Mouse (Mus musculus): ENCODE measurements around the gene Itsn1. TPM values are rescaled to one million over a fixed set of nuclear protein-coding genes. Genes with fewer than 3 reads are reported as not detected.

The Itsn1 gene
- total RNA-seq, 2 experiments from 2014 or later = 127 to 135 TPM

DNA sequence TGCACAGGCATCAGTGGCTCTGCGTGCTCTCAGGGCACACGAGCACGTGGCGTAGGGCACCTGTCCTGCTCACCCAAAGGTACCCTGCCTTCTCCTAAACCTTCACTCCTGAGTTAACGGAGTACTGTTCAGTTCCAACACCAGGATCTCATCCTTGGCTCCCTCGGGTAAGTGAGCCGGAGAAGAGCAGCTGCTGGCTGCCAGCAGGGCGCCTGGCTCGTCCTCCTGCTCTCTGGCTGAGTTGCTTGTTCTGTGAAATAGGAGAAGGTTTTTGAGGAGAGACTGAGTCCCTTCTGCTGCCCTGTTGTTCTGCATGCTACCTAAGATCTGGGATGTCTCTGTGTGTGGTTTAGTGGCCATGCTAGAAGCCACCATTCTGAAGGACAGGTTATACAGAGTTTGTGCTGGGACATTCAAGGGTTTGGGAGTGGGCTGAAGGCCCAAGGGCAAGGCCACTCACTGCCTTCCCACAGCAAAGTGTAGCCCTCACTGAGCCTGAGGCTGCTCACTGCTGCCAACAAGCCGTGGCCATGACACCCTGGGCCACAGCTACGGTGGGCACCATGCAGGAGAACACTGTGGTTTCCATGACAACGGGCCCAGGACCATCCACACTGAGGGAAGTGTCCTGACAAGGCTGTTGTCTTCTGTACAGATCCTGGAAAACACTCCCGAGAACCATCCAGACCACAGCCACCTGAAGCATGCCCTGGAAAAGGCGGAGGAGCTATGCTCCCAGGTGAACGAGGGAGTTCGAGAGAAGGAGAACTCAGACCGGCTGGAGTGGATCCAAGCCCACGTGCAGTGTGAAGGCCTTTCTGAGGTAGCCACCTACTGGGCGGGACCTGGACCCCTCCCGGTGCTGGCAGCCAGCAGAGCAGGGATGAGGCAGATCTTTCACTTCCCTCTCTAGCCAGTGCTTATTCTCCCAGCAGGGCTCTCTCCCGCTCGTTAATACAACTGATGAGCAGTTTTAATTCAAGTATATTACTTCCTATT, 170.1 kb downstream of the Itsn1 start:
- DNase-seq (ENCODE audit: low spot score in 2 of 2) = no peak

DNA sequence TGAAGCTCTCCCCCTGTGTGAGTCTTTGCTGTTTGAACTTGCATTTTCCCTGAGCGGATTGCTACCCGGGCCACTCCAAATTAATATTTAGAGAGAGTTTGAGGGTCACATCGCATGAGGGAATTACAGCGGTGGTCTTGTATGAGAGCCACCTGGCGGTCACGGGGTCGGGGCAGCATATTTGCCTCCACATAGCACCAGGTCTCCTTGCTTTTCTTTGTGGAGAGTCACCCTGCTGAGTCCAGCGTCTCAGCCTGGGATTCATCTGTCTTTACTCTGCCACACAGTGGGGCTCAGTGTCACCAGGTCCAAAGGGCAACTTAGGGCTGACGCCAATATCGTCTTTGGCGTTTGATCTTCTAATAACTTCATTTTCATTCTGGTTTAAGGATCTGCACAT, 171.2 kb downstream of the Itsn1 start:
- no peak for DNase-seq (ENCODE audit: low spot score in 2 of 2)

DNA sequence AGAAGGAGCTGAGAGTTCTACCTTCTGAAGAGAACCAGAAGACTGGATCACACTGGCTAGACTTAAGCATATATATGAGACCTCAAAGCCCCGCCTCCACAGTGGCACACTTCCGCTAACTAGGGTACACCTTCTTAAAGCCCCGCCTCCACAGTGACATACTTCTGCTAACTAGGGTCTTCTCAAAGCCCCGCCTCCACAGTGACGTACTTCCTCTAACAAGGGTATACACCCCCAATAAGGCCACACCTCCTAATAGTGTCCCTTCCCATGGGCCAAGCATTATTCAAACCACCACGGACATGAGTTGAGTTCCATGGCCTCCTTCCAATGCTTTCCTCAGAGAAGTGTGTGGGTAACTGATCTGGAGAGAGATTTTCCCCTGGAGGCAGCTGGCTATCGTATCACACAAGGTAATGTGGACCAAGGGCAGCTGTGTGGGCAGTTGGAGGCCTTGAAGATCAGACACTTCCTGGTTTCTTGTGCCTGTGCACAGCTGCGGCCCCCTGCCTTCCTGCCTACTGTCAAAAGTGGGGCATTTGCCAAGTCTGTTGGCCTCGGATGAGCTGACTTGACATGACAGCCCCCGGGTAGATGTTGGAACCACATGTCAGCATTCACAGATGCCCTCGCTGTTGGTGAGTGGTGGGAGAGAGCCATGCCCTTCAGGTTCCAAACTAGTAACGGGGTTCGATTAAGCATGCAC, 174.9 kb downstream of the Itsn1 start:
- no peak for DNase-seq (ENCODE audit: low spot score in 2 of 2)

DNA sequence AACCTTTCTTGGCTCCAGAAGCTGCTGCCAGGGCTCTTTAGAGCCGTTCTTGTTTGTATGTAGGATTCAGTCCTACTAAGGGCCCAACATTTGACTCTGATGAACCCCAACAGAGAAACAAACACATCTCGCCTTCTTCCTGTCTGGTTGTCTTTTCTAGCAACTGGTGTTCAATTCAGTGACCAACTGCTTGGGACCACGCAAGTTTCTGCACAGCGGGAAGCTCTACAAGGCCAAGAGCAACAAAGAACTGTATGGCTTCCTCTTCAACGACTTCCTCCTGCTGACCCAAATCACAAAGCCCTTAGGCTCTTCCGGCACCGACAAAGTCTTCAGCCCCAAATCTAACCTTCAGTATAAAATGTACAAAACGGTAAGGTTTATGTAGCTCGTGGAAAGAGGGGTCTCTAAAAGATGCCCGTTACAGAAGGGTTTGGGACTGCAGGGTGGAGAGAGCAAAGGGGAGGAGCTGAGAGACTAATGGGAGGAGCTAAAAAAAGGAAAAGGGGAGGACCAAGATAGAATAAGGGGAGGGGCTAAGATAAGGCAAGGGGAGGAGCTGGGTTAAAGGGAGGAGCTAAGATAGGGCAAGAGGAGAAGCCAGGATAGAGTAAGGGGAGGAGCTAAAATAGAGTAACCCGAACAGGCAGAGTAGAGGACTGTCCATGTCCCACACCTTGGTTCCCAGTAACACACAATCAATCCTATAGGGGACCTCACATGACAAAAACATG, 176.2 kb downstream of the Itsn1 start:
- no peak for DNase-seq (ENCODE audit: low spot score in 2 of 2)

DNA sequence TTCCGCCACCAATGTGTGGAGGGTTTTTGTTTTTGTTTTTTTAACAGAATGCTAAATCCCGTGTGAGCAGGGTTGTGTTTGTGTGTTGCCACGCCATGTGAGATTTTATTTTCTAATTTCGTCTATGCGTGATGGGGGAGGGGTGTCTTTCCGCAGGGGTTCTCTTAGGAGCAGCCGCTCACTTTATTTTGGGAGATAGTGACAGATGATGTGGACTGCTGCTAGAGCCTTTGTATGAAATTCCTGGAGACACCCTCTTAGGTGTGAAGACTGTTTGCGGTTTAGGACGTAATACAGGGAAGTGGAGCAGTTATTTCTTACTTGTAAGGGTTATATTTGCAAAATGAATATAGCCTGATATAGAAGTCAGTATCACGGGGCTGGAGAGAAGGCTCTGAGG, 176.9 kb downstream of the Itsn1 start:
- no peak for DNase-seq (ENCODE audit: low spot score in 2 of 2)

DNA sequence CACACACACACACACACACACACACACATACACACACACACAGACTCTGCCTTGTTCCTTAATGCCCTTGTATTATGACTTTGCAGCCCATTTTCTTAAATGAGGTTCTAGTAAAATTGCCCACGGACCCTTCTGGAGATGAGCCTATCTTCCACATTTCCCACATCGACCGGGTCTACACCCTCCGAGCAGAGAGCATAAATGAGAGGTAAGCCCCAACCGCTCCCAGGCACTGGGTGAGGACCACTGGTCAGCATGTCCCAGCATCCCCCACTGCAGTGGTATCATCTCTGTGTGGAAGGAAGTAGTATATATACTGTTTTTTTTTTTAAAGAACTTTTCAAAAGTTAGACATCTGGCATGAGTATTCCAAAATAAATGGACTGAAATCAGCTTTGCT, 177.6 kb downstream of the Itsn1 start:
- DNase-seq (ENCODE audit: low spot score in 2 of 2) = no peak

DNA sequence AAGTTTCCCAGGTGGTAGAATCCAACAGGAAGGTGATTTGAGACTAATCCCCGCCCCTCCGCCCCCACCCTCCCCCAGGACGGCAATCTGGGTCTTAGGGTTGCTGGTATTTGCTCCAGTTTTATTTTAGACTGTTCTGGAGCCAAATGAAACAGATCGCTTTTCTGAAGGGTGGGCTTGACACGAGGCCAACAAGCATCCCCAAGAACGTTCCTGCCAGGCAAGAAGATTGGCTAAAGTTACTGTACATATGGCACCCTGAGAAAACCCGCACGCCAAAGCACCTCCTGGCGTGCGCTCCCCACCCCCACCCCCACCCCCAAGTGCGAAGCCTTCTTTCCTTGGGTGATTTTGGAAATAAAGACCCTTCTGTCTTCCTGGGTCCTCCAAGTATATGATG, 178.1 kb downstream of the Itsn1 start:
- peak in 1 of 2 experiments; percentile 30 for DNase-seq (ENCODE audit: low spot score in 2 of 2)

DNA sequence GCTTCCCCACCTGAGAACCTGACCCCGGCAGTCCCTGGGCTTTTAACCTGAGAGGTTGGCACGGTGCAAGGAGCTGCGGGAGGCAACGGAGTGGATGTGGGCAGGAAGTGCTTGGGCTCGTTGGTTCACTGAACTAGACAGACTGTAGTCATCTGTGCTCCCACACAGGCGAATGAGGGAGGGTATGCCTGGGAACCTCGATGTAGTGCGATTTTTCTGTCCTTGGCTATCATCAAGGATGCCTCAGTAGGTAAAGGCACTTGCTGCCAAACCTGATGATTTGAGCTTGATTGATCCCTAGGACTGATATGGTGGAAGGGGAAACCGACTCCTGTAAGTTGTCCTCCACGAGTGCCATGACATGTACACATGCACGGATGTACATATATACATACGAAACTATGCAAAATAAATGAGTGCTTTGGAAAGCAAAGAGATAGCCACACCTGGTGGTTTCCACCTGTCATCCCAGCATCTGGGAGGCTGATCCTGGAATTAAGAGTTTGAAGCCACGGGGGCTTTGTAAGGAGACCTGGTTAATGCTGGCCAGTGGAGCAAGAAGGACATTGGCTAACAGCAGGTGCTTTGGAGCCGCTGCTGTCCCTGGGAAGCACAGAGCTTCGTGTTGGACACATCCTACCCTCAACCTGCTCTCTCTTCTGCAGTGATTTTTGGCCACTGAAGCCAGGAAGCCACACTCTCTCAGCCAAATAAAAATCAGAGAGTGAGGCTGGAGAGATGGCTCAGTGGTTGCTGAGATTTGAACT, 180.7 kb downstream of the Itsn1 start:
- no peak for DNase-seq (ENCODE audit: low spot score in 2 of 2)

DNA sequence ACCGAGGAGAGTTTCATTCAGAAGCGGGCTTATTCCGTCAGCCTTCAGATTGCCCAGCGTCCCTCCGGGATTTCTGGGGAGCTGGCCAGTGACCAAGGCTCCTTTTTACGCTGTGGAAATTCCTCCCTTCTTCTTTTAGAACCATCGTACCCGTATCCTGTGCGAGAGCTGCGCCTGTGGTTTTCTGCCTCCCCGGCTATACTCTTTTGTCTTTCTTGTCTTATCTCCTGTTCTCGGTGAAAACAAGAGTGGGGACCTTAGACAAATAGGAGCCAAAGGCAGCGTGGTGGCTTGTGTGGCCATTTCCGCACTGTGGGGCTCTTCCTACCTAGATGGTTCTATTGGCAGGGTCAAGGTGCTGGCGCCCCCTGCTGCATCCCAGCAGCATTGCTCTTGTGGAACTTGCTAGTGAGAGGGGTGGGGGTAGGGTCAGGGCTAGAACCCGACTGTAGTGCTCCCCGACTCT, 188.6 kb downstream of the Itsn1 start:
- peak; percentile 86 for DNase-seq (ENCODE audit: low spot score in 2 of 2)

DNA sequence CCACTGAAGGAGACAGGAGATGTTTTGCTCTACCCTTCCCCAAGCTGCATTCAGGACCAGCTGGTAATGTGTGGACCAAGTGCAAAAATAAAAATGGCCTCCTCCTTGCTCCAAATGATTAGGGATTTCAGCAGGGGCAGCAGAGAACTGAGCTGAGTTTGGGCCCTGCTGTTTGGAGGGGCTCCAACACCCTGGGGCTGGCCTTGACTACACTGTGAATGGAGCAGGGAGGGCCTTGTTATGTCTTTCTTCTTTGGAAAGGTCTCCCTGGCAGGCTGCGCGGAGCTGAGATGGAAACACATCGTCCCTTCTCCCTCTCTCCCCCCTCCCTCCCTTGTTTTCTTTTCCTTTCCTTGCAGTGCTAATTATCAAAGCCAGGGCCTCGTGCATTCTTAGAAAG, 189.4 kb downstream of the Itsn1 start:
- DNase-seq (ENCODE audit: low spot score in 2 of 2) = no peak

DNA sequence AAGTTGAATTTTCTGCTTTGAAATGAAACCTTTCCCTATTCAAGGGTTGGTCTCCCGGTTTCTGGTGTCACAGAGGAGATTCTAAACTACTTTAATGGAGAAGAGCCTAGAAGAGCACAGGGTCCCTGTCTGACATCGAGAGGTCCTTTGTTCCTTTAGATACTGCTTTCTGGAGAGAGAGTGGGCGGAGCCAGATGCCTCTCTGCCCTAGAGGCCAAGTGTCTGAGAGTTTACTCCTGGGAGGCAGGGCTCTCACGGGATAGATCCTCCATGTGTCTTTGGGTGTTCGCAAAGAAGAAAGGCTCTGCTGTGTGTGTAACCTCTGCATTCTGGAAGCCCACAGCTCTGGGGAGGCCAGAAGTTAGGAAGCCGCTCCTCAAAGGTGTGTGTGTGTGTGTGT, 190.0 kb downstream of the Itsn1 start:
- no peak for DNase-seq (ENCODE audit: low spot score in 2 of 2)

DNA sequence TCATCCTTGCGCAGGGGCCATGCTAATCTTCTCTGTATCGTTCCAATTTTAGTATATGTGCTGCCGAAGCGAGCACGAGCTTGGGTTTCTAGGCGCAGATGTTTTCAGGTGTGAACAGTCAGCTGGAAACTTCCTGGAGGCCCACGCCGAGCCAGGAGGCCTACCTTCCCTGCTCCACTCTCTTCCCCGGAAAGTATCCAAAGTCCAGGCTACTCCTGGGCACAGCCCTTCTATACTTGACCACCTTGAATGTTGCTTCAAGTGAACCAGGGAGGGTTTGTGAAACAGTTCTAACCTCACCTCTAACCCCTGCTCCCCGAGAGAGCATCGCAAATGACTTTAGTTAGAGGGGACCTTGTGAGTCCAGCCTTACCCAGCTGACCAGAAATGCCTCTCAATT, 192.3 kb downstream of the Itsn1 start:
- no peak for DNase-seq (ENCODE audit: low spot score in 2 of 2)

DNA sequence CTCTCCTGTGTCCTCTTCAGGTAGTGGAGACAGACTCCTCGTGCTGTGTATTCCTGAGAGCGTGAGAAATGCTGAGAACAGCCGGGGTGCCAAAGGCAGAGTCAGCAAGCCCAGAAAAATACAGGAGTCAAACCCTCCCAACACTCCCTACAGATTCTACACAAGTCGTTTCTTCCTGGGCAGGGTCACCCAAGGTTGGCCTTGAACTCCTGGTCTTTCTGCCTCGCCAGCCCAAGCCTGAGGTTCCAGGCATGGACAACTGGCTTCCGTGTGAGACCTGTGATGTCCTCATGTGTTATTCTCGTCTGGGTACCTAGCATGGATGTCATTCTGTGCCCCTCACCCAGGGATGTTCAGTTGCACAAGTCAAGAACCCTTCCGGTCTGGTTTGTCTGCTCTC, 193.9 kb downstream of the Itsn1 start:
- no peak for DNase-seq (ENCODE audit: low spot score in 2 of 2)

DNA sequence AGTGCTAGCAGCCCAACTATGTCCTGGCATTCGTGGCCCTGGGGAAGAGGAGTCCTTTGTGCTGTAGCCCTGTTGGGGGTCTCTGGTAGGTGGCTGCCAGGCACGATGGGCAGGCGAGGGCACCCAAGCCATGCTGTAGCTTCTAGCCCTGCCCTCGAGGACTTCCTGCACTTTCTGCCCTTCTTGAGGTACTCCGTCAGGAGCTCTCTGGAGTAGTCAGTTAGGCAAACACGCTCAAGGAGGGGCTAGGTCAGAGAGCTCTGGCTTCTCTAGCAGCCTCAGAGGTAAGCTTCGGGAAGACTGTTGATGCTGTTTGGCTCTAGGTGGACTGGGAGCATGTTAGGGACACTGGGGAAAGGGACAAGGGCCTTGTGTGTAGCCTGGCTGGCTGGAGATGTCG, 195.3 kb downstream of the Itsn1 start:
- no peak for DNase-seq (ENCODE audit: low spot score in 2 of 2)

DNA sequence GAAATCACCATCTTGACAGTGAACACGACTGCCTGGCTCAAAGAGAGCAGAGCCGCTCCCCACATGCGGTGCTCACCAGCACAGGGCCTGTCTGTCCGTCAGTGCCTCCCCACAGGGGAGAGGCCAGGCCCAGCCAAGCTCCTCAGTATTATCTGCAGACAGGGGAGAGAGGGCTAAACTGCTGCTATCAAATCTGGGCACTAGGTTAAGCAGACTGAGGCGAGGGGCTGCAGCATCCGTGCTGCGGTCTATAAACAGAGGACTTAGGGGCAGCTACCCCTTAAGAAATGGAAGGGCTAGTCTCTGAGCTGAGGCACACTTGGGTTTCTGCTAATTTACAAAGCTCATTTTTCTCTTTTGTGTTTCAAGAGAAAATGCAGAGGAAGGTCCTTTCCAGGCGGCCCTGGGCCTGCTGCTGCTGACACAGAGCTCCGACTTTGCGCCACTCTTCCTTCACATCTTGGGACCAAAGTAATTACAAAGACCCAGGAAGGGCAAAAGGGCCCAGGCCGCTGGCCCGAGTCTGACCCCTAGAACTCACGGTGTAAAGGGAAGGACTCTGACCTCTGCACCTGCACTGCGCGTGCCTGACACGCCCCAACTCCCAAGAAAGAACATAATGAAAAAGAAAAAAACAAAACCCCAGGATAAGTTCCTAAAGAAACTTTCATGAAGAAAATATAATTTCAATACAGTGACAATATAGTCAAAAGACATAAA, 199.0 kb downstream of the Itsn1 start:
- DNase-seq (ENCODE audit: low spot score in 2 of 2) = no peak

DNA sequence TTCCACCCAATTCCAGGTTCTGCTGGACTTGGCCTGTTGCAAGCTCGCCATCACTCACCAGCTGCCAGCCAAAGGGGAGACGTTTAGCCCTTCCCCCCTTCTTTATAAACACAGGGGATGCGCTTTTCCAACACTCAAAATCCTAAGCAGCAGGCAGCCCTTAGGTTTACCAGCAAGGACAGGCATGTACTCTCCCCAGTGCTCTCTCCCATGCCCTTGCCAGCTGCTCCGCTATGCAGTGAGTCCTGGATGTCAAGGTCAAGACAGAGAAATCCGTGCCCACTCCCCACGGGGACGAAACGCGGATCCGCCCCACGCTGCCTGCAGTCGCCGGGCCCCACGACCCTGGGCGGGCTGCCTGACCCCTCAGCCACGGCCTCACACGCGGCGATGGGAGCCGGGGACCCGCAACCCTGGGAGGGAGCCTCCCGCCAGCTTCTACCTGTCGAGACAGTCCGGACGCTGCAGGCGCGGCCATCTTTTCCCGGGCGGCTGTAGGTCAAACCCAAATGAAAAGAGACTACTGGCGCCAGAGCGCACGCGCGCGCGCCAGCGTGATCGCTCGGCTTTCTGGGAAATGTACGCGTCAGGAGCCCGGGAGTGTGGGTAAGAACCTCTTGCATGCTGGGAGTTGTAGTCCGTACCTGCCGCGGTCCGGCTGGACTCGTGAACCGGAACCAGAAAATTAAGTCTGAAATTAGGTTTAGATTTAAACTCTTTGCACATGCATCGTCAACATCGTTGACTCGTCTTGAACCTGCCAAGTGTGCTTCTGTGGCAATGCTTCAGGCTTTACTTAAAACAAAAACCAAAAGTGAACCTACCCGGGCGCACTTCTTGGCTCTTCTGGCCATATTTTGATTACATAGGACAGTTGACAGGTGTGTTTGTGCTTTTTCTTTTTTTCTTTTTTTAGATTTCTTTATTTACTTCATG, 202.3 kb downstream of the Itsn1 start:
- DNase-seq (ENCODE audit: low spot score in 2 of 2) = peak; percentile 88 to 94

DNA sequence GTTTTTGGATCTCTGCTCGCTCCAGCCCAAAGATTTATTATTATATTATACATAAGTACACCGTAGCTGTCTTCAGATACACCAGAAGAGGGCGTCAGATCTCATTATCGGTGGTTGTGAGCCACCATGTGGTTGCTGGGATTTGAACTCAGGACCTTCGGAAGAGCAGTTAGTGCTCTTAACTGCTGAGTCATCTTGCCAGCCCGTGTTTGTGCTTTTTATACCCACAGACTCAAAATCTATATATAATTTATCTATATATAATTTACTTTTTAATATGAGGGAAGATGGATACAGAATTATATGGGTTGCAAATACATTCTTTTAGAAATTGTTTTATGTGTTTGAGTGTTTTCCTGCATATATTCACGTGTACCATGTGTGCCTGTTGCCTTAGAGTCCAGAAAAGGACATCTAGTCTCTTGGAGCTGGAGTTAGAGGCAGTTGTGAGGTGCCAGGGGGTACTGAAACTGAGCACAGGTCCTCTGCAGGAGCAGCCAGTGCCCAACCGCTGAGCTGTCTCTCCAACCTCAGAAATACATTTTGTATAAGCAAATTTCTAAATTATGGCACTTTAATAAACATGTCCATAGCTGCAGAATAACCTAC, 203.1 kb downstream of the Itsn1 start:
- DNase-seq (ENCODE audit: low spot score in 2 of 2) = no peak

DNA sequence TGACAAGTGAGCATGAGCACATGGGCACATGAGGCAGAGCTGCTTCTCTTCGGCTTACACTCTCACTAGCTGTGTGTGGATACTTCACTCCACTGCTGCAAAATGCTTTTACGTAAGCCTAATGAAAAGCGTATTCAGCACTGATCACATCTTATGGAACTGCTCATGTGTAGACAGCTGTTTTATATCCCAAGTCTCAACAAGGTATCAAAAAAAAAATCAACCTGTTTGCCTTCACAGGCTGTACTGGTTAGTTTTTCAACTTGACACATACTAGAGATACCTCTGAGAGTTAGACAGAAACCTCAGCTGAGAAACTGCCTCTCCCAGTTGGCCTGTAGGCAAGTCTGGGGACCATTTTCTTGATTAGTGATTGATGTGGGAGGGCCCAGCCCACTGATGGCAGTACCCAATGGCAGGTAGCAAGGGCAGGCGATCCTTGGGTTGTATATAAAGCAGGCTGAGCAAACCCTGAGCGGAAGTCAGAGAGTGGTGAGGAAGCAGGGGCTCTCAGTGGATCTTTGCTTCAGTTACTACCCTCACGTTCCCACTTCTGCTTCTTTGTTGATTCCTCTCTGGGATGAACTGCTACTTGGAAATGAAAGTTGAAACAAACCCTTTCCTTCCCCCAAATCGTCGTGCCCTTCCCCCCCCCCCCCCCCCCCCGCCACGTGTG, 203.9 kb downstream of the Itsn1 start:
- no peak for DNase-seq (ENCODE audit: low spot score in 2 of 2)
